Mouse (Mus musculus) bone marrow, adult 2 months (tissue): ENCODE results near the gene Ntrk3.

Source experiments
- CTCF ChIP-seq: fragments of 200-500 bp; IDR thresholded peaks from 2 replicates; pipeline ENCODE4 v1.5.1; 2011; ENCODE audit warnings: low read length, control low read depth; ENCODE audit not compliant: control insufficient read depth, insufficient read depth
- POLR2A ChIP-seq: fragments of 200-500 bp; IDR thresholded peaks from 2 replicates; pipeline ENCODE4 v1.6.1; 2011; ENCODE audit warnings: low read depth, mild to moderate bottlenecking, control low read depth, low read length, borderline replicate concordance; ENCODE audit not compliant: control insufficient read depth

GRCm38 (mm10) chr7:78388101-78388500, 349.7 kb downstream of the Ntrk3 start:
- no peak for TF ChIP-seq CTCF
- no peak for TF ChIP-seq POLR2A
